Mouse (Mus musculus): ENCODE measurements around the gene Pak7. TPM values are rescaled to one million over a fixed set of nuclear protein-coding genes. Genes with fewer than 3 reads are reported as not detected.
"Not testable (repeated sequence)": the region's sequence is repeated elsewhere in the genome, so short reads cannot be mapped to it uniquely, and the experiment has no call there.

Gene Pak7
- polyA plus RNA-seq, 1 experiment from 2014 or later = 4.2 TPM

GRCm38 (mm10) chr2:136301406-136301805 lies 86.4 kb downstream of the Pak7 start:
- Histone ChIP-seq H3K4me1 (ENCODE audit: control insufficient read depth, insufficient read depth, low read length) (no peaks in the 10 kb centered on the region), H3K4me3 (ENCODE audit: low read depth, low read length) (no peak overlapping the region), H3K27me3 (ENCODE audit: control insufficient read depth, insufficient read depth, low read length) (no peaks in the 10 kb centered on the region), H3K27ac (replicated peaks; ENCODE audit: low read depth, low read length) (no peak overlapping the region), H3K4me2 (ENCODE audit: low read depth, low read length) (no peak overlapping the region), H3K9ac (replicated peaks; ENCODE audit: low read length) (no peak overlapping the region), H3K36me3 (replicated peaks; ENCODE audit: control insufficient read depth, insufficient read depth, low read depth, low read length) (no peaks in the 10 kb centered on the region), H3K9me3 (replicated peaks; ENCODE audit: control insufficient read depth, low read length) (no peaks in the 10 kb centered on the region)
- DNase-seq (ENCODE audit: low spot score) (no peak), ATAC-seq (replicated peaks; ENCODE audit: insufficient number of reproducible peaks, low FRiP score, low TSS enrichment, low read depth) (no peak)

GRCm38 (mm10) chr2:136297371-136297770 lies 90.4 kb downstream of the Pak7 start:
- H3K9ac ChIP-seq (replicated peaks; ENCODE audit: low read length) = no peak overlapping the region
- H3K27me3 ChIP-seq (ENCODE audit: control insufficient read depth, insufficient read depth, low read length) = no peaks in the 10 kb centered on the region
- no peak overlapping the region for H3K27ac ChIP-seq (replicated peaks; ENCODE audit: low read depth, low read length)
- no peaks in the 10 kb centered on the region for H3K36me3 ChIP-seq (replicated peaks; ENCODE audit: control insufficient read depth, insufficient read depth, low read depth, low read length)
- H3K9me3 ChIP-seq (replicated peaks; ENCODE audit: control insufficient read depth, low read length) = no peaks in the 10 kb centered on the region
- ATAC-seq (replicated peaks; ENCODE audit: insufficient number of reproducible peaks, low FRiP score, low TSS enrichment, low read depth) (no peak), DNase-seq (ENCODE audit: low spot score) (no peak)
- no peaks in the 10 kb centered on the region for H3K4me1 ChIP-seq (ENCODE audit: control insufficient read depth, insufficient read depth, low read length)
- H3K4me2 ChIP-seq (ENCODE audit: low read depth, low read length) = no peak overlapping the region
- WGBS = 62% methylated on average over 1 of the region's 1 CpGs
- no peak overlapping the region for H3K4me3 ChIP-seq (ENCODE audit: low read depth, low read length)

GRCm38 (mm10) chr2:136282043-136282442 lies 105.7 kb downstream of the Pak7 start:
- no peaks in the 10 kb centered on the region for H3K4me1 ChIP-seq (ENCODE audit: control insufficient read depth, insufficient read depth, low read length)
- ATAC-seq (replicated peaks; ENCODE audit: insufficient number of reproducible peaks, low FRiP score, low TSS enrichment, low read depth) (no peak), DNase-seq (ENCODE audit: low spot score) (no peak)
- no peaks in the 10 kb centered on the region for H3K27me3 ChIP-seq (ENCODE audit: control insufficient read depth, insufficient read depth, low read length)
- no peak overlapping the region for H3K27ac ChIP-seq (replicated peaks; ENCODE audit: low read depth, low read length)
- H3K36me3 ChIP-seq (replicated peaks; ENCODE audit: control insufficient read depth, insufficient read depth, low read depth, low read length) = no peaks in the 10 kb centered on the region
- no peak overlapping the region for H3K4me3 ChIP-seq (ENCODE audit: low read depth, low read length)
- no peaks in the 10 kb centered on the region for H3K9me3 ChIP-seq (replicated peaks; ENCODE audit: control insufficient read depth, low read length)
- 74% methylated on average over 1 of the region's 1 CpGs for WGBS
- H3K9ac ChIP-seq (replicated peaks; ENCODE audit: low read length) = no peak overlapping the region
- no peak overlapping the region for H3K4me2 ChIP-seq (ENCODE audit: low read depth, low read length)

GRCm38 (mm10) chr2:136241960-136242359 lies 145.8 kb downstream of the Pak7 start:
- H3K4me3 ChIP-seq (ENCODE audit: low read depth, low read length); H3K27me3 ChIP-seq (ENCODE audit: control insufficient read depth, insufficient read depth, low read length); H3K27ac ChIP-seq (replicated peaks; ENCODE audit: low read depth, low read length); H3K36me3 ChIP-seq (replicated peaks; ENCODE audit: control insufficient read depth, insufficient read depth, low read depth, low read length); ATAC-seq (replicated peaks; ENCODE audit: insufficient number of reproducible peaks, low FRiP score, low TSS enrichment, low read depth); H3K4me1 ChIP-seq (ENCODE audit: control insufficient read depth, insufficient read depth, low read length); H3K4me2 ChIP-seq (ENCODE audit: low read depth, low read length); H3K9me3 ChIP-seq (replicated peaks; ENCODE audit: control insufficient read depth, low read length); H3K9ac ChIP-seq (replicated peaks; ENCODE audit: low read length); DNase-seq (ENCODE audit: low spot score): not testable (repeated sequence)
- 86% methylated on average over 4 of the region's 4 CpGs for WGBS

- Histone ChIP-seq H3K9ac (replicated peaks; ENCODE audit: low read length) (no peak overlapping the region), H3K27ac (replicated peaks; ENCODE audit: low read depth, low read length) (no peak overlapping the region), H3K4me1 (ENCODE audit: control insufficient read depth, insufficient read depth, low read length) (no peaks in the 10 kb centered on the region), H3K4me3 (ENCODE audit: low read depth, low read length) (no peak overlapping the region), H3K9me3 (replicated peaks; ENCODE audit: control insufficient read depth, low read length) (no peaks in the 10 kb centered on the region), H3K4me2 (ENCODE audit: low read depth, low read length) (no peak overlapping the region), H3K27me3 (ENCODE audit: control insufficient read depth, insufficient read depth, low read length) (no peaks in the 10 kb centered on the region), H3K36me3 (replicated peaks; ENCODE audit: control insufficient read depth, insufficient read depth, low read depth, low read length) (no peaks in the 10 kb centered on the region)
- 90% methylated on average over 8 of the region's 8 CpGs for WGBS
- DNase-seq (ENCODE audit: low spot score) (no peak), ATAC-seq (replicated peaks; ENCODE audit: insufficient number of reproducible peaks, low FRiP score, low TSS enrichment, low read depth) (no peak)
Measured at GRCm38 (mm10) chr2:136231228-136231627, 156.5 kb downstream of the Pak7 start.

- H3K27ac ChIP-seq (replicated peaks; ENCODE audit: low read depth, low read length) = no peak overlapping the region
- H3K4me1 ChIP-seq (ENCODE audit: control insufficient read depth, insufficient read depth, low read length) = no peaks in the 10 kb centered on the region
- no peaks in the 10 kb centered on the region for H3K27me3 ChIP-seq (ENCODE audit: control insufficient read depth, insufficient read depth, low read length)
- H3K36me3 ChIP-seq (replicated peaks; ENCODE audit: control insufficient read depth, insufficient read depth, low read depth, low read length) = no peaks in the 10 kb centered on the region
- no peak overlapping the region for H3K9ac ChIP-seq (replicated peaks; ENCODE audit: low read length)
- H3K4me3 ChIP-seq (ENCODE audit: low read depth, low read length) = no peak overlapping the region
- H3K4me2 ChIP-seq (ENCODE audit: low read depth, low read length) = no peak overlapping the region
- 81% methylated on average over 4 of the region's 4 CpGs for WGBS
- ATAC-seq (replicated peaks; ENCODE audit: insufficient number of reproducible peaks, low FRiP score, low TSS enrichment, low read depth) = no peak
- no peak for DNase-seq (ENCODE audit: low spot score)
- no peaks in the 10 kb centered on the region for H3K9me3 ChIP-seq (replicated peaks; ENCODE audit: control insufficient read depth, low read length)
Measured at GRCm38 (mm10) chr2:136204034-136204433, 183.7 kb downstream of the Pak7 start.

- Histone ChIP-seq H3K27me3 (ENCODE audit: control insufficient read depth, insufficient read depth, low read length) (no peaks in the 10 kb centered on the region), H3K4me3 (ENCODE audit: low read depth, low read length) (no peak overlapping the region), H3K27ac (replicated peaks; ENCODE audit: low read depth, low read length) (no peak overlapping the region), H3K9ac (replicated peaks; ENCODE audit: low read length) (no peak overlapping the region), H3K36me3 (replicated peaks; ENCODE audit: control insufficient read depth, insufficient read depth, low read depth, low read length) (no peaks in the 10 kb centered on the region), H3K9me3 (replicated peaks; ENCODE audit: control insufficient read depth, low read length) (no peaks in the 10 kb centered on the region), H3K4me1 (ENCODE audit: control insufficient read depth, insufficient read depth, low read length) (no peaks in the 10 kb centered on the region), H3K4me2 (ENCODE audit: low read depth, low read length) (no peak overlapping the region)
- WGBS = 79% methylated on average over 3 of the region's 3 CpGs
- DNase-seq (ENCODE audit: low spot score) = no peak
- ATAC-seq (replicated peaks; ENCODE audit: insufficient number of reproducible peaks, low FRiP score, low TSS enrichment, low read depth) = no peak
Measured at GRCm38 (mm10) chr2:136175030-136175429, 212.7 kb downstream of the Pak7 start.

GRCm38 (mm10) chr2:136150752-136151151 lies 237.0 kb downstream of the Pak7 start:
- WGBS = 87% methylated on average over 7 of the region's 7 CpGs
- Histone ChIP-seq H3K27ac (replicated peaks; ENCODE audit: low read depth, low read length) (no peak overlapping the region), H3K4me3 (ENCODE audit: low read depth, low read length) (no peak overlapping the region)

More at GRCm38 (mm10) chr2:136150752-136151151, 237.0 kb downstream of the Pak7 start:
- no peak for ATAC-seq (replicated peaks; ENCODE audit: insufficient number of reproducible peaks, low FRiP score, low TSS enrichment, low read depth)
- H3K27me3 ChIP-seq (ENCODE audit: control insufficient read depth, insufficient read depth, low read length) = no peaks in the 10 kb centered on the region
- no peak for DNase-seq (ENCODE audit: low spot score)
- no peaks in the 10 kb centered on the region for H3K4me1 ChIP-seq (ENCODE audit: control insufficient read depth, insufficient read depth, low read length)
- H3K9ac ChIP-seq (replicated peaks; ENCODE audit: low read length) = no peak overlapping the region
- H3K4me2 ChIP-seq (ENCODE audit: low read depth, low read length) = no peak overlapping the region
- no peaks in the 10 kb centered on the region for H3K36me3 ChIP-seq (replicated peaks; ENCODE audit: control insufficient read depth, insufficient read depth, low read depth, low read length)
- H3K9me3 ChIP-seq (replicated peaks; ENCODE audit: control insufficient read depth, low read length) = no peaks in the 10 kb centered on the region

Measured in embryonic facial prominence, embryonic 11.5 days (tissue).